Mouse (Mus musculus) embryonic facial prominence, embryonic 11.5 days (tissue): ENCODE measurements around the gene H2-Eb1. TPM values are rescaled to one million over a fixed set of nuclear protein-coding genes. Genes with fewer than 3 reads are reported as not detected.

ENCODE experiments used
- ATAC-seq: fragments of 200-750 bp; cut with Nextera tagmentation; replicated peaks from 2 replicates; pipeline ENCODE4 v1.8.0; 2017; ENCODE audit warnings: low read depth; ENCODE audit not compliant: insufficient number of reproducible peaks, low FRiP score, low TSS enrichment
- DNase-seq: peaks from one replicate; pipeline ENCODE4 v3.0.0-alpha.2; 2015; ENCODE audit warnings: low spot score
- H3K27ac ChIP-seq: fragments of 300-500 bp; sonication (generic); replicated peaks from 2 replicates; pipeline ENCODE4 v1.5.1; 2014; ENCODE audit warnings: mild to moderate bottlenecking, low read depth, low read length, control low read depth
- H3K27me3 ChIP-seq: fragments of 300-500 bp; sonication (generic); 2 replicates; pipeline ENCODE4 v1.6.1; 2014; ENCODE audit warnings: mild to moderate bottlenecking, low read length, moderate library complexity, mixed read lengths; ENCODE audit not compliant: control insufficient read depth, insufficient read depth
- H3K36me3 ChIP-seq: fragments of 300-500 bp; sonication (generic); replicated peaks from 2 replicates; pipeline ENCODE4 v1.6.1; 2014; ENCODE audit warnings: low read depth, mild to moderate bottlenecking, low read length, moderate library complexity, mixed read lengths; ENCODE audit not compliant: control insufficient read depth, insufficient read depth
- H3K4me1 ChIP-seq: fragments of 300-500 bp; sonication (generic); 2 replicates; pipeline ENCODE4 v1.6.1; 2014; ENCODE audit warnings: low read length, mixed read lengths; ENCODE audit not compliant: control insufficient read depth, insufficient read depth
- H3K4me2 ChIP-seq: fragments of 300-500 bp; sonication (generic); 2 replicates; pipeline ENCODE4 v1.6.1; 2014; ENCODE audit warnings: low read depth, mild to moderate bottlenecking, control low read depth, low read length, moderate library complexity
- H3K4me3 ChIP-seq: fragments of 300-500 bp; sonication (generic); 2 replicates; pipeline ENCODE4 v1.5.1; 2014; ENCODE audit warnings: low read depth, low read length, control low read depth
- H3K9ac ChIP-seq: fragments of 300-500 bp; sonication (generic); replicated peaks from 2 replicates; pipeline ENCODE4 v1.6.1; 2014; ENCODE audit warnings: mild to moderate bottlenecking, control low read depth, low read length
- H3K9me3 ChIP-seq: fragments of 300-500 bp; sonication (generic); replicated peaks from 2 replicates; pipeline ENCODE4 v1.6.1; 2016; ENCODE audit warnings: mild to moderate bottlenecking, low read length, inconsistent platforms, mixed read lengths; ENCODE audit not compliant: control insufficient read depth
- WGBS: fragments of 180-500 bp; shearing (Covaris S2); extraction: QIAGEN DNeasy Blood & Tissue Kit; methylation state at CpG from one replicate; pipeline ENCODE4 v1.1.7; 2014; 5-methylcytosine and 5-hydroxymethylcytosine counted together
- polyA plus RNA-seq: library from polyadenylated mRNA; unstranded; fragments of >200 nt; fragmentation: Nextera tagmentation; extraction: Ambion mirVana; gene quantifications from 2 replicates; pipeline ENCODE4 v1.2.1, GENCODE M21; 2014

H2-Eb1 gene
- polyA plus RNA-seq, 1 experiment from 2014 or later: 1.5 TPM

DNA sequence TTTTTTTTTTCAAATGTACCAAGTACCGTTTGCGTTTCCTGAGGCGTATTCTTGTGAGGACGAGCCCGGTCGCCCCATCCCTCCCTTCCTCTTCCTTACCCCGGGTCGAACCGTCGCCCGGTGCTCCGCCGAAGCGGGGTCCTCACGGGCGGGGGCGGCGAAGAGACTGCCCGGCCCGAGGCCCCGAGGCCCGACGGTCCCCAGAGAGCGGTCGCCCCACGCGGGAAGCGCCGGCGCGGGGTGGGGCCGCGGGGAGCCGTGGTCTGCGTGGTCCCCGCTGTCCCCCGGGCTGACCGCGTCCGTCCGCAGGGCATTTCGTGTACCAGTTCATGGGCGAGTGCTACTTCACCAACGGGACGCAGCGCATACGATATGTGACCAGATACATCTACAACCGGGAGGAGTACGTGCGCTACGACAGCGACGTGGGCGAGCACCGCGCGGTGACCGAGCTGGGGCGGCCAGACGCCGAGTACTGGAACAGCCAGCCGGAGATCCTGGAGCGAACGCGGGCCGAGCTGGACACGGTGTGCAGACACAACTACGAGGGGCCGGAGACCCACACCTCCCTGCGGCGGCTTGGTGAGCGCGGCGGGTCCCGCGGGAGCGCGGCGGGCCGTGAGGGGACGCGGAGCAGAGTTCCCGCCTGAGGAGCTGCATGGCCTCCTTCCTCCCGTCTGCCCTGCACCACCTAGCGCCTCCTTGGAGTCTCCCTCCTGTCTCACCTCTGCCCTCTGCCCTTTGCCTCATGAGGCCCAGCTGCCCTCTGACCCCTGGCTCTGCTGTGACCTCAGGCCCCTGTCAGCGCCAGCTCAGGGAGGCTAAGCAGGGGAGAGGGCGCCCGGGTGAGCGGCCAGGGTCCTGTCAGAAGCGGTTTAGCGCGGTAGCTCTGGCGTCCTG, 41.0 kb upstream of the H2-Eb1 start:
- Histone ChIP-seq H3K9me3 (no peaks in the 10 kb centered on the region), H3K4me3 (peak overlapping the region; percentile 49), H3K4me1 (no peaks in the 10 kb centered on the region; the same call in none of the 2 replicates), H3K9ac (peak overlapping the region; percentile 56), H3K36me3 (no peaks in the 10 kb centered on the region), H3K4me2 (peak overlapping the region; percentile 96), H3K27me3 (peaks cover 13% of the 10 kb centered on the region), H3K27ac (no peak overlapping the region)
- ATAC-seq (peak; percentile 32; the same call in 1 of the 2 replicates), DNase-seq (peak; percentile 40)
- under 1% methylated on average over 91 of the region's 93 CpGs for WGBS

DNA sequence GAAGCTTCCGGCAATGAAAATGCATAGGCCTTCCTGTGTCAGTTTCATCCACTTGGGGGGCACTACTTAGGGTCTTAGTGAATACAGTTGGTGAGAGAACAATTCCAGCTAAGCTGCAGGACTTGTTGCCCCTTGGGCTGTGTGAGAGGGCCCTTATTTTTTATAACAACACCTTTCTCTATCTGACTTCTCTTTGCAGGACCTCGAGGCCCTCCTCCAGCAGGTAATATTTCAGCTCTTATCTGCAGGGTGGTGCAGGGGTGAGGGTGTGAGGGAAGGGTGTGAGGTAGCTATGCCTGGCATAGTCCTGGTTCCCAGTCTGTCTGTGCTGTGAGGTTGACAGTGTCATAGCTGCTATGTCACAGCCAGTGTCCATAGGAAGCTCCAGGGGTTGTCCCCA, 37.4 kb upstream of the H2-Eb1 start:
- H3K9ac ChIP-seq: no peak overlapping the region
- H3K4me3 ChIP-seq: no peak overlapping the region
- no peak for DNase-seq
- no peaks in the 10 kb centered on the region; the same call in none of the 2 replicates for H3K4me1 ChIP-seq
- no peak for ATAC-seq
- WGBS: 68% methylated on average over 2 of the region's 2 CpGs
- peaks cover 11% of the 10 kb centered on the region for H3K27me3 ChIP-seq
- no peaks in the 10 kb centered on the region for H3K9me3 ChIP-seq
- H3K36me3 ChIP-seq: no peaks in the 10 kb centered on the region
- H3K4me2 ChIP-seq: no peak overlapping the region
- H3K27ac ChIP-seq: no peak overlapping the region

DNA sequence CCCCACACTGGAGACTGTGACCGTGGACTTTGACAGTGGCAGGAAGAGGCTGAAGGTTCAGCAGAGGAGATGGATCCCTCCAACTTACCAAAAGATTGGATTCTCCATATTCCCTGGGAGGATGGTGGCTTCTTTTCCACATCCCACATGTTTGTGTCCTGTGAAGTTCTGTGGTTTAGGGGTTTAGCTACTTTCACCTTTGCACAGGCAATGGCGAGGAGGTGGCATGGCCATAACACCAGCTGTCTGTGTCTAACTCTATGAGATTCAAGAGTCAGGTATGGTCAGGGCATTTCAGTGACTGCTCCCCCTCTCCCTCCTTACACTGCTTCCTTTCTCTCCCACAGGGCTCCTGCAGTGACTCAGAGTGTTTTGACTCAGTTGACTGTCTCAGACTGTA, 36.9 kb upstream of the H2-Eb1 start:
- Histone ChIP-seq H3K4me1 (no peaks in the 10 kb centered on the region; the same call in none of the 2 replicates), H3K4me3 (no peak overlapping the region), H3K36me3 (no peaks in the 10 kb centered on the region), H3K4me2 (no peak overlapping the region), H3K9ac (no peak overlapping the region), H3K27me3 (peaks cover 11% of the 10 kb centered on the region), H3K9me3 (no peaks in the 10 kb centered on the region), H3K27ac (no peak overlapping the region)
- ATAC-seq (no peak), DNase-seq (no peak)
- 89% methylated on average over 2 of the region's 2 CpGs for WGBS

DNA sequence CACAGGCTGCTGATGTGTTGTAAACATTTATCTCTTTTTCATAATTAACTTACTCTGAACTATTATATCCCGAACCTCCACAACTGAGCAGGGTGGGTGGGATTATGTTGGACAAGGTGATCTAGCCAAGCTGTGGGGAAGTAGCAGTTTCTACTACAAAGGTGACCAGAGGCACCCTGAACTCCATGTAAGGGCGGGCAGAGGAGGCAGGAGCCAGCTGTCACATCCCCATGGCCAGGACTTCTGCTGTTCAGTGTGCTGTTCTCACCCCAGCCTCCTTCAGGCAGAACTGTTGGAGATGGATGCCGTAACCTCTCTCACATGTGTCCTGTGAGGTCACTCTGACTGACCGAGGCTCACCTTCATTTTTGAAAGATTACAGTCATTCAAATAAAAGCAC, 35.9 kb upstream of the H2-Eb1 start:
- Histone ChIP-seq H3K9me3 (no peaks in the 10 kb centered on the region), H3K27ac (no peak overlapping the region), H3K4me1 (no peaks in the 10 kb centered on the region; the same call in 1 of the 2 replicates), H3K36me3 (no peaks in the 10 kb centered on the region), H3K4me2 (no peak overlapping the region), H3K4me3 (no peak overlapping the region), H3K9ac (no peak overlapping the region), H3K27me3 (peaks cover 6% of the 10 kb centered on the region)
- no peak for DNase-seq
- no peak for ATAC-seq
- 76% methylated on average over 4 of the region's 4 CpGs for WGBS

DNA sequence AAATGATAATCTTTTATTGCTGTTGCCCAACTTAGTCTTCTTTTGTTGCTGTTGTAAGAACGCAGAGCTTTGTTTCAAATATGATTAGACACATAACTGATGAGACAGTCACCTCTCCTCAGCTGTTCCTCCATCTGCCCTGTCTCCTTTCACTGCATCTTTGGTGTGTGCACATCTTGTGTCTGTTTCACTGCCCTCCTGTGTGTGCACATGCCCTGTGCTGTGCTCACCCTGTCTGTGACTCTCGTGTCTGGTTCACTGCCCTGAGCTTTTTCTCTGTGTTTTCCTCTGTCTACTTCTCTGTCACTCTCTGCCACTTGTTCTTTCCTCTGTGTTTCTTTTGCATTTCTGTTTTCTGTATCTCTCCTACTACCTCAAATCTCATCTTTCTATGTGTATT, 35.4 kb upstream of the H2-Eb1 start:
- no peak overlapping the region for H3K27ac ChIP-seq
- H3K4me3 ChIP-seq: no peak overlapping the region
- H3K9me3 ChIP-seq: no peaks in the 10 kb centered on the region
- no peak for ATAC-seq
- peaks cover 2% of the 10 kb centered on the region; the same call in 1 of the 2 replicates for H3K27me3 ChIP-seq
- no peaks in the 10 kb centered on the region for H3K4me1 ChIP-seq
- no peak for DNase-seq
- H3K9ac ChIP-seq: no peak overlapping the region
- H3K36me3 ChIP-seq: no peaks in the 10 kb centered on the region
- WGBS: 76% methylated on average over 2 of the region's 2 CpGs
- H3K4me2 ChIP-seq: no peak overlapping the region

DNA sequence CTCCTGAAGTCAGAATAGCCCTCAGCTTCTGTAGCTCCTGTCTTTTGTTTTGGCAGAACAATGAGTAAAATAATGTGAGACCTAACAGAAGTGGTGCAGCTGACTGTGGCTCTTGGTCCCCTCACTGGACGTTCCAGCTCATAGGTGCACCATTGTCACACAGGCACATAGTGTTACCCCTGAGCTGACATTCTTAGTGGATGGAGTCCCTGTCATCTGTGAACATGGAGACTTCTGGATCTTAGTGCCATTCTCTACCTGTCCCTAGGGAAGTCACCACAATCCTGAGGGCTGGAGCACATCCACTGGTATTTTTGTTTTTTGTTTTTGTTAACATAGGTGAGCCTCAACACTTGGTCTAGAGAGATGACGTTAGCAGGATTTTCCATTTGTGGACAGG, 34.7 kb upstream of the H2-Eb1 start:
- no peak for ATAC-seq

DNA sequence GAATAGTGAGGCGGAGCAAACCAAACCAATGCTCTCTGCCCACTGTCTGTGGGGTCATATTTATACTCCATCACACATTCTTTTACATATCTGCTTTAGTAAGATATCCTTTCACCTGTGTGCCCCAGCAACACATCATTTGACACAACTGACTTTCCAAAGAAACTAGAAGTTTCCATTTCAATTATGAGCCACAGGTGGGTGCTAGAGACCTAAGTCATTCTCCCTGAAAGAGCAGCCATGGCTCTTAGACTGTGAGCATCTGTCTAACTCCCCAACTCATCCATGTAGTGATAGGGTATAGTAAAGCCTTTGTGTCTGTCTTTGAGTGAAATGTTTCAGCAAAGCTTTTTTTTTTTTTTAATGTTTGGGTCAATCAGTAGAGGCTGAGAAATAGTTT, 33.6 kb upstream of the H2-Eb1 start:
- Histone ChIP-seq H3K9ac (no peak overlapping the region), H3K9me3 (no peaks in the 10 kb centered on the region), H3K4me3 (no peak overlapping the region), H3K27ac (no peak overlapping the region), H3K36me3 (no peaks in the 10 kb centered on the region), H3K27me3 (no peaks in the 10 kb centered on the region), H3K4me2 (no peak overlapping the region), H3K4me1 (no peaks in the 10 kb centered on the region)
- DNase-seq: no peak
- 88% methylated on average over 1 of the region's 1 CpGs for WGBS
- no peak for ATAC-seq

More for the DNA sequence above, 34.7 kb upstream of the H2-Eb1 start:
- Histone ChIP-seq H3K9me3 (no peaks in the 10 kb centered on the region), H3K4me1 (no peaks in the 10 kb centered on the region), H3K36me3 (no peaks in the 10 kb centered on the region), H3K27ac (no peak overlapping the region), H3K27me3 (no peaks in the 10 kb centered on the region), H3K4me3 (no peak overlapping the region), H3K9ac (no peak overlapping the region), H3K4me2 (no peak overlapping the region)
- 79% methylated on average over 2 of the region's 2 CpGs for WGBS
- no peak for DNase-seq

DNA sequence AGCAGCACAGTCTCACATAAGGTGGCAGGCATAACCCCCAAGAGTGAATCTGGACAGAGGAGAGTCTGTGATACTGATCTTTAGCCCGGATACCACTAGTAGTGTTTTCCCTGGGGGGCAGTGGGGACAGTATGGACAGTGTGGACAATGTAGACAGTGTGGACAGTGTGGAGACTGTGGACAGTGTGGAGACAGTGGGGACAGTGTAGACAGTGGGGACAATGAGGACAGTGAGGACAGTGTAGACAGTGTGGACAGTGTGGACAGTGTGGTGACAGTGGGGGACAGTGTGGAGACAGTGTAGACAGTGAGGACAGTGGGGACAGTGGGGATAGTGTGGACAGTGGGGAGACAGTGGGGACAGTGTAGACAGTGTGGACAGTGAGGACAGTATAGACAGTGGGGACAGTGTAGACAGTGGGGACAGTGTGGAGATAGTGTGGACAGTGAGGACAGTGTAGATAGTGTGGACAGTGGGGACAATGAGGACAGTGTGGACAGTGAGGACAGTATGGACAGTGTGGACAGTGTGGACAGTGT, 25.1 kb upstream of the H2-Eb1 start:
- WGBS: 72% methylated on average over 1 of the region's 1 CpGs
- Histone ChIP-seq H3K27me3 (no peaks in the 10 kb centered on the region), H3K36me3 (no peaks in the 10 kb centered on the region), H3K9me3 (no peaks in the 10 kb centered on the region), H3K27ac (no peak overlapping the region), H3K4me1 (no peaks in the 10 kb centered on the region), H3K9ac (no peak overlapping the region), H3K4me2 (no peak overlapping the region), H3K4me3 (no peak overlapping the region)
- peak; percentile 29; the same call in 1 of the 2 replicates for ATAC-seq
- DNase-seq: no peak
